Mouse (Mus musculus) heart, embryonic 11.5 days (tissue): Measurements from ENCODE around the gene Ephx3. TPM values are rescaled to one million over a fixed set of nuclear protein-coding genes. Genes with fewer than 3 reads are reported as not detected.
A peak's percentile ranks its signal among the peaks of the same experiment; 100 is the strongest.

Source experiments
- ATAC-seq: fragments of 200-750 bp; cut with Nextera tagmentation; replicated peaks from 2 replicates; pipeline ENCODE4 v1.8.0; 2017; ENCODE audit warnings: moderate library complexity; ENCODE audit not compliant: insufficient number of reproducible peaks, low FRiP score, low TSS enrichment
- H3K27ac ChIP-seq: fragments of 300-500 bp; sonication (generic); 2 replicates; pipeline ENCODE4 v1.5.1; 2014; ENCODE audit warnings: mild to moderate bottlenecking, low read depth, low read length
- H3K27me3 ChIP-seq: fragments of 300-500 bp; sonication (generic); 2 replicates; pipeline ENCODE4 v1.6.1; 2014; ENCODE audit warnings: mild to moderate bottlenecking, low read length, mixed read lengths; ENCODE audit not compliant: control insufficient read depth, insufficient read depth
- H3K36me3 ChIP-seq: fragments of 300-500 bp; sonication (generic); 2 replicates; pipeline ENCODE4 v1.6.1; 2014; ENCODE audit warnings: mild to moderate bottlenecking, low read length, moderate library complexity, mixed read lengths; ENCODE audit not compliant: control insufficient read depth, insufficient read depth
- H3K4me1 ChIP-seq: fragments of 300-500 bp; sonication (generic); 2 replicates; pipeline ENCODE4 v1.6.1; 2014; ENCODE audit warnings: low read length; ENCODE audit not compliant: control insufficient read depth, insufficient read depth
- H3K4me2 ChIP-seq: fragments of 300-500 bp; sonication (generic); 2 replicates; pipeline ENCODE4 v1.6.1; 2014; ENCODE audit warnings: mild to moderate bottlenecking, moderate library complexity
- H3K4me3 ChIP-seq: fragments of 300-500 bp; sonication (generic); 2 replicates; pipeline ENCODE4 v1.5.1; 2014; ENCODE audit warnings: low read depth, low read length
- H3K9ac ChIP-seq: fragments of 300-500 bp; sonication (generic); 2 replicates; pipeline ENCODE4 v1.6.1; 2014; ENCODE audit warnings: mild to moderate bottlenecking, low read depth, low read length, moderate library complexity
- H3K9me3 ChIP-seq: fragments of 300-500 bp; sonication (generic); replicated peaks from 2 replicates; pipeline ENCODE4 v1.6.1; 2016; ENCODE audit warnings: low read length; ENCODE audit not compliant: control insufficient read depth
- WGBS: fragments of 180-500 bp; shearing (Covaris S2); extraction: QIAGEN DNeasy Blood & Tissue Kit; methylation state at CpG from one replicate; pipeline ENCODE4 v1.1.7; 2014; ENCODE audit not compliant: insufficient replicate concordance; 5-methylcytosine and 5-hydroxymethylcytosine counted together
- polyA plus RNA-seq: library from polyadenylated mRNA; unstranded; fragments of >200 nt; fragmentation: Nextera tagmentation; extraction: Ambion mirVana; gene quantifications from 2 replicates; pipeline ENCODE4 v1.2.1, GENCODE M21; 2014

Gene Ephx3
- polyA plus RNA-seq, 1 experiment from 2014 or later = not detected

DNA sequence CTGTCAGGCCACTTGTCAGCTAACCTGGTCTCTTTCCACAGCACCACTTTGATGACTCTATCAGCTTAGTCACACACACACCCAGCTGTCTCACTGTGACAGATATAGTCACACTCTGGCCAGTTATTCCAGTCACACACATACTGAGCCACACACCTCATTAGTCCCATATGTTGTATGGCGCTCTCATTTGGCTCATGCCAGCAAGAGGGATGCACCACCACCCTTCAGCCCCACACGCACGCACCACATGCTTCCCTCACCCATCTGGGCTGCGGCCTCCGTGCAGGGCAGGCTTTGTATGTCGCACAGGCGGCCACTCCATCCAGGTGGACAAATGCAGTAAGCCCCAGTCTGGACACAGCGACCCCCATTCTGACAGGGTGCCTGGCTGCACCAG is 42.6 kb downstream of the Ephx3 start:
- no peak for ATAC-seq
- no peak overlapping the region for H3K4me3 ChIP-seq
- 0 out of 2 replicates have a peak, but pooled peaks cover 2% of the 10 kb centered on the region for H3K4me1 ChIP-seq
- no peak overlapping the region for H3K4me2 ChIP-seq
- no peak overlapping the region for H3K9ac ChIP-seq
- H3K36me3 ChIP-seq = peaks cover 15% of the 10 kb centered on the region
- no peak overlapping the region for H3K27ac ChIP-seq
- H3K27me3 ChIP-seq = no peaks in the 10 kb centered on the region
- WGBS = 94% methylated on average over 8 of the region's 8 CpGs
- H3K9me3 ChIP-seq = no peaks in the 10 kb centered on the region

DNA sequence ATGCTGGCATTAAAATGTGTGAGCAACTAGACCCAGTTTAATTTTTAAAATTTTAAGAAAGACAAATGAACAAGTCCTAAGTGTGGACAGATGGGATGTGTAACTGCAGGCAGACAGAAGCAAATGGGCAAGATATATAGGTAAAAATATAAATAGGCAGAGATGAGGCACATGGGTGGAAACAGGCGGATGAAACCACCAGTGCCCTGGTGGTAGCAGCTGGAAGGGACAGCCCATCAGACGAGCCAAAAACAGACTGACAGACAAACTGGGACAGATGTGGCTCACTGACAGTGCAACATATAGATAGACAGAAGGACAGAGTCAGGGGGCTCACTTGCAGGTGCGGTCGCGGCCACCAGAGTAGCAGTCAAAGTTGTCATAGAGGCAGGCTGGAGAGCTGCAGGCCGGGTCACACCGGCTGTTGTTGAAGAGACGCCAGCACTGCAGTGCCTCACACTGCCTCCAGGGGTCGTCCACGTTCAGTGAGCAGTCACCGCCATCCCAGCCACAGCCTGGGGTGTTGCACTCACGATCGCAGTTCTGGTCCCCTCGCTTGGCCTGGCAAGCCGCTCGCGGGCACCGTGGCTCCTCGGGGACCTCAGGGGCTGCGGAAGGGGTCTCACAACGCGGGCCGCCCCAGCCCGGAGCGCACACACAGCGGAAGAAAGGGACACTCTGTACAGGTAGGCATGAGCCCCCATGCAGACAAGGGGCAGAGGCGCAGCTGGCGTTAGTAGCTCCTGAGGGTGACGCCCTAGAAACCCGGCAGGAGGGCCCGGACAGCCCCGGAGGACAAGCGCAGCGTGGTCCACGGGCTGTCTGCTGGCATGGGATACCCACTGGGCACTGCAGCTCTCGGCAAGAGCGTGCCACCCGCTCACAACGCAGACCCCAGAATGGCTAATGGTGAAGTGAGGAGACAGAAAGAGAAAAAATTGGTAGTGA is 46.2 kb downstream of the Ephx3 start:
- Histone ChIP-seq H3K27me3 (no peaks in the 10 kb centered on the region), H3K4me2 (peak overlapping the region; percentile 56), H3K9me3 (no peaks in the 10 kb centered on the region), H3K36me3 (peaks cover 24% of the 10 kb centered on the region), H3K9ac (no peak overlapping the region; the same call in 1 of the 2 replicates), H3K4me3 (peak overlapping the region; percentile 25), H3K27ac (no peak overlapping the region), H3K4me1 (0 out of 2 replicates have a peak, but pooled peaks cover 2% of the 10 kb centered on the region)
- 26% methylated on average over 39 of the region's 39 CpGs for WGBS
- ATAC-seq = peak; percentile 56

DNA sequence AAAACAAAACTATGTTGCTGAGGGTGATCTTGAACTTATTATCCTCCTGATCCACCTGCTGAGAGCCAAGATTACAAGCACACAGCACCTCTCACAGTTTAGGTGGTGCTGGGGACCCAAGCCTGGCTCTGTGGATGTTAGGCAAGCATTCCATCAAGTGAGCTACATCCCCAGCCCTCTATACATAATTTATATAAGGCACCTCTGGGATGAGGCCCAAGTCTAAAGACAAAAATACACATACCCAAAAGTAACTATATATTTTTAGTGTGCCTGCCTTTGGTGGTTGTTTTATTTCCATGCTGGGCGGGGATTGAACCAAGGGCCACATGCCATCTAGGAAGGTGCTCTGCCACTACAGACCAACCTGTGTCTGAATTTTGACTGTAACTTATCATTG is 47.1 kb downstream of the Ephx3 start:
- H3K27me3 ChIP-seq = no peaks in the 10 kb centered on the region
- no peak overlapping the region for H3K4me2 ChIP-seq
- no peak overlapping the region for H3K4me3 ChIP-seq
- no peak overlapping the region for H3K27ac ChIP-seq
- peaks cover 27% of the 10 kb centered on the region for H3K36me3 ChIP-seq
- no peaks in the 10 kb centered on the region for H3K9me3 ChIP-seq
- H3K9ac ChIP-seq = no peak overlapping the region
- H3K4me1 ChIP-seq = 0 out of 2 replicates have a peak, but pooled peaks cover 2% of the 10 kb centered on the region
- ATAC-seq = no peak
- WGBS = 92% methylated on average over 1 of the region's 1 CpGs

Other genes starting within 250 kb of the Ephx3 start
- 29.5 and 44.3 TPM in 2 replicates for gene Rrp1b, start 153.4 kb downstream of the Ephx3 start, polyA plus RNA-seq
- 0.35 and 0.44 TPM in 2 replicates for gene Hsf2bp, start 153.2 kb downstream of the Ephx3 start, polyA plus RNA-seq
- 6.8 and 6.9 TPM in 2 replicates for gene Notch3, start 22.7 kb downstream of the Ephx3 start, polyA plus RNA-seq
- 67.1 and 76.2 TPM in 2 replicates for gene Brd4, start 95.2 kb upstream of the Ephx3 start, polyA plus RNA-seq
- 44.2 and 44.3 TPM in 2 replicates for gene Akap8, start 131.7 kb upstream of the Ephx3 start, polyA plus RNA-seq
- 59.0 and 63.8 TPM in 2 replicates for gene Akap8l, start 161.1 kb upstream of the Ephx3 start, polyA plus RNA-seq
- gene Wiz, start 199.9 kb upstream of the Ephx3 start, polyA plus RNA-seq = 16.2 and 17.6 TPM in 2 replicates
- gene Rasal3, start 214.0 kb upstream of the Ephx3 start, polyA plus RNA-seq = 0.94 and 1.3 TPM in 2 replicates
- 0.34 TPM in 1 of 2 replicates, not detected in the other for gene Pglyrp2, start 234.6 kb upstream of the Ephx3 start, polyA plus RNA-seq